Mouse (Mus musculus): Measurements from ENCODE around the gene Rpl35. TPM values are rescaled to one million over a fixed set of nuclear protein-coding genes. Genes with fewer than 3 reads are reported as not detected.

Gene Rpl35
- polyA plus RNA-seq, 2 experiments: 465 to 714 TPM

DNA sequence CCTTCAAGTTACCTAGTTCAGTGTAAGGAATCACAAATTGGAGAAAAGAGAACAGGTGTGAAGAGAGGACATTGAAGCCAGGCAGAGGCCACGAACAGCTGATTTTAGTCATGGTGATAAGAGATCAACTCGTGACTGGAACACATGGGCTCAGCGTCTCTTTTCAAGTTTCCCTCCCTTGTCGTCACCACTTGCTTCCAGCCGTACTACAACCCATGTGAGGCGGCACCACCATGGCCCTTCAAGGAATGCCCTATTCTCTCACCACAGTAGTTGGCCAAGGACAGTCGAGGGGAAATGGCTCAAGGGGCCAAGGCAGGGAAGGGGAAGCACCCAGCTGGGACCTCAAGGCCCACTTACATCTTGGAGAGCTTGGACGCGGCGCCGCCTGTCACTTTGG is 1.1 kb downstream of the Rpl35 start:
- WGBS (ENCODE audit: insufficient replicate concordance): under 1% methylated on average over 11 of the region's 11 CpGs
- no peaks in the 10 kb centered on the region for H3K27me3 ChIP-seq (ENCODE audit: control insufficient read depth, insufficient read depth, low read length)
- peaks cover 35% of the 10 kb centered on the region for H3K36me3 ChIP-seq (replicated peaks; ENCODE audit: control insufficient read depth, insufficient read depth, low read depth)
- DNase-seq (ENCODE audit: low read depth in 3 of 3, low spot score in 3 of 3) (peak in 2 of 3 experiments; percentile 46 to 49), ATAC-seq (ENCODE audit: insufficient read depth) (no peak)
- H3K9ac ChIP-seq (replicated peaks): peak overlapping the region; percentile 87
- no peaks in the 10 kb centered on the region for H3K9me3 ChIP-seq (ENCODE audit: control insufficient read depth, low read length)
- TF ChIP-seq CTCF (IDR thresholded peaks at IDR 0.05; ENCODE audit: low read depth) (no peak), EP300 (IDR thresholded peaks at IDR 0.05; ENCODE audit: low read depth) (no peak)
- peak overlapping the region; percentile 91 to 95 for H3K4me3 ChIP-seq (ENCODE audit: insufficient read depth in 1 of 2, low read depth in 2 of 2, low read length in 2 of 2)
- H3K27ac ChIP-seq: peak overlapping the region; percentile 55
- H3K4me2 ChIP-seq (ENCODE audit: low read depth): peak overlapping the region; percentile 98
- H3K4me1 ChIP-seq (replicated peaks; ENCODE audit: control insufficient read depth in 2 of 2, insufficient read depth in 2 of 2, low read length in 1 of 2): peaks cover 29 to 44% of the 10 kb centered on the region in 2 experiments

DNA sequence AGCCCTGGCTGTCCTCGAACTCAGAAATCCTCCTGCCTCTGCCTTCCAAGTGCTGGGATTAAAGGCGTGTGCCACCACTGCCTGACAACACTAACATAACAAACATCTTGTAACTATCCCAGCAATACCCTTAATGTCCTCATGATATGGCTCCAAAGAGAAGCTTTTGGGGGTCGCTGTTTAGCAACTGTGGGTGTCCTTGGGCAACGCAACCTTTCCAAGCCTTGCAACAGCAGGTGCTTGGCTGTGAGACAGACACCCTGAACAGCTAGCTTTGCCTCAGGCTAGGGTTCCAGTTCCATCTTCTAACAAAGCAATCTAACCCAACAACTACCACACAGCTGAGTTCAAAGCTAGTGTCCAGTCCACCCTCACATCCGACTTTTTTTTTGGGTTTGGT is 1.9 kb downstream of the Rpl35 start:
- Histone ChIP-seq H3K36me3 (replicated peaks; ENCODE audit: control insufficient read depth, insufficient read depth, low read depth) (peaks cover 35% of the 10 kb centered on the region), H3K27me3 (ENCODE audit: control insufficient read depth, insufficient read depth, low read length) (no peaks in the 10 kb centered on the region), H3K4me3 (ENCODE audit: insufficient read depth in 1 of 2, low read depth in 2 of 2, low read length in 2 of 2) (peak overlapping the region; percentile 91 to 95), H3K4me2 (ENCODE audit: low read depth) (peak overlapping the region; percentile 98), H3K9ac (replicated peaks) (peak overlapping the region; percentile 87), H3K4me1 (replicated peaks; ENCODE audit: control insufficient read depth in 2 of 2, insufficient read depth in 2 of 2, low read length in 1 of 2) (peaks cover 23 to 37% of the 10 kb centered on the region in 2 experiments), H3K9me3 (ENCODE audit: control insufficient read depth, low read length) (no peaks in the 10 kb centered on the region), H3K27ac (peak overlapping the region; percentile 42)
- ATAC-seq (ENCODE audit: insufficient read depth) (no peak), DNase-seq (ENCODE audit: low read depth in 3 of 3, low spot score in 3 of 3) (no peak)
- 24% methylated on average over 5 of the region's 5 CpGs for WGBS (ENCODE audit: insufficient replicate concordance)
- TF ChIP-seq EP300 (IDR thresholded peaks at IDR 0.05; ENCODE audit: low read depth): no peak
- TF ChIP-seq CTCF (IDR thresholded peaks at IDR 0.05; ENCODE audit: low read depth): no peak

DNA sequence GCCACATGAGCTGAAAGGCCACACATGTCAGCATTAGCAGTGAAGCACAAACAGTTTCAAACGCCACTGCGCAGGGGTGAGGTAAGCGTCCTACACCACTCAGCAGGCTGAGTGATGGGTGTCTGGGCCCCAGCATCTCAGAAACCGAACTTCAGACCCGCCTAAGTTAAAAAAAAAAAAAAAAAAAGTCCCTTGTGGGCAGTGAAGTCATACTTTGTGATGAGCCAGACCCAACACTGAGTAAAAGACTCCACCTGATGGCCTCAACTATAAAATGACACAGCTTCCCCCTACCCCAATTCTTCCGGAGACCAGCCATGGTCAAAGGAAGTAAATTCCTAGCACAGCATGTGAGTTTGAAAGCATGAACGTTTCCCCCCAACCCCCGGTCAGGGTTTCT is 2.3 kb downstream of the Rpl35 start:
- Histone ChIP-seq H3K9me3 (ENCODE audit: control insufficient read depth, low read length) (no peaks in the 10 kb centered on the region), H3K4me2 (ENCODE audit: low read depth) (peak overlapping the region; percentile 98), H3K27ac (peak overlapping the region; percentile 42), H3K36me3 (replicated peaks; ENCODE audit: control insufficient read depth, insufficient read depth, low read depth) (peaks cover 35% of the 10 kb centered on the region), H3K9ac (replicated peaks) (peak overlapping the region; percentile 87), H3K4me1 (replicated peaks; ENCODE audit: control insufficient read depth in 2 of 2, insufficient read depth in 2 of 2, low read length in 1 of 2) (peaks cover 23 to 37% of the 10 kb centered on the region in 2 experiments), H3K4me3 (ENCODE audit: insufficient read depth in 1 of 2, low read depth in 2 of 2, low read length in 2 of 2) (peak overlapping the region; percentile 91 to 95), H3K27me3 (ENCODE audit: control insufficient read depth, insufficient read depth, low read length) (no peaks in the 10 kb centered on the region)
- 16% methylated on average over 8 of the region's 8 CpGs for WGBS (ENCODE audit: insufficient replicate concordance)
- no peak for DNase-seq (ENCODE audit: low read depth in 3 of 3, low spot score in 3 of 3)
- TF ChIP-seq CTCF (IDR thresholded peaks at IDR 0.05; ENCODE audit: low read depth) (no peak), EP300 (IDR thresholded peaks at IDR 0.05; ENCODE audit: low read depth) (no peak)
- no peak for ATAC-seq (ENCODE audit: insufficient read depth)

DNA sequence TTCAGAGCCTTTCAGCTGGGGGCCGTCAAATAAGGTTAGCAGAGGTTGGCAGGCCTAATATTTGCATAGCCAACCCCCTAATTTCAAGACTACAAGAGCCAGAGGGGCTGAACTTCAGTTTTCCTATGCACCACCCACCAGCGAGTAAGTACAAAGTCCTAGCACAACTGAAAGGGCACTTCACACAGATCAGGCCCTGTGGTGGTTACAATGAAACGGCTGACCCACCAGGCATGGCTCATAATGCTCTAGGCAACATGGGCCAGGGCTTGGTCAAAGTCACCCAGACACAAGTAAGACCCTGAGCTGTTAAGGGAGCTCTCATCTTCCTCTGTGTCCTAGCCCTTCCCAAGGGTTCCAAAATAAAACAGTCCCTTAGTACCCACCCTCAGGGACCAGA is 3.6 kb downstream of the Rpl35 start:
- Histone ChIP-seq H3K4me2 (ENCODE audit: low read depth) (peak overlapping the region; percentile 98), H3K4me1 (replicated peaks; ENCODE audit: control insufficient read depth in 2 of 2, insufficient read depth in 2 of 2, low read length in 1 of 2) (peaks cover 22 to 39% of the 10 kb centered on the region in 2 experiments), H3K9ac (replicated peaks) (no peak overlapping the region), H3K9me3 (ENCODE audit: control insufficient read depth, low read length) (no peaks in the 10 kb centered on the region), H3K36me3 (replicated peaks; ENCODE audit: control insufficient read depth, insufficient read depth, low read depth) (peaks cover 35% of the 10 kb centered on the region), H3K27ac (peak overlapping the region; percentile 3), H3K27me3 (ENCODE audit: control insufficient read depth, insufficient read depth, low read length) (no peaks in the 10 kb centered on the region), H3K4me3 (ENCODE audit: insufficient read depth in 1 of 2, low read depth in 2 of 2, low read length in 2 of 2) (no peak overlapping the region)
- DNase-seq (ENCODE audit: low read depth in 3 of 3, low spot score in 3 of 3) (no peak), ATAC-seq (ENCODE audit: insufficient read depth) (no peak)
- no peak for TF ChIP-seq CTCF (IDR thresholded peaks at IDR 0.05; ENCODE audit: low read depth)
- TF ChIP-seq EP300 (IDR thresholded peaks at IDR 0.05; ENCODE audit: low read depth): no peak
- WGBS (ENCODE audit: insufficient replicate concordance): 54% methylated on average over 3 of the region's 3 CpGs

DNA sequence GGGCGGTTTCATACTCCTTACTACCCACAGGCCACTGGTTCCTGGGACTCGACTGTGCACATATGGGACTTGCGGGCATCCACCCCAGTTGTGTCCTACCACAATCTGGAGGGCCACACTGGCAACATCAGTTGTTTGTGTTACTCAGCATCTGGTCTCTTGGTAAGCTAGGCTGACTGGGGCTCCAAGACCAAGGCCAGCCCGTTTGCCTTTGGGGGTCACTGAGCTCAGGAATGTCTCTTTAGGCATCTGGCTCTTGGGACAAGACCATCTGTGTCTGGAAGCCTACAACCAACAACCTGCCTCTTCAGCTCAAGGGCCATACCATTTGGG is 4.9 kb downstream of the Rpl35 start:
- Histone ChIP-seq H3K9me3 (ENCODE audit: control insufficient read depth, low read length) (no peaks in the 10 kb centered on the region), H3K36me3 (replicated peaks; ENCODE audit: control insufficient read depth, insufficient read depth, low read depth) (peaks cover 35% of the 10 kb centered on the region), H3K4me1 (replicated peaks; ENCODE audit: control insufficient read depth in 2 of 2, insufficient read depth in 2 of 2, low read length in 1 of 2) (peaks cover 13 to 29% of the 10 kb centered on the region in 2 experiments), H3K9ac (replicated peaks) (no peak overlapping the region), H3K27ac (no peak overlapping the region), H3K4me3 (ENCODE audit: insufficient read depth in 1 of 2, low read depth in 2 of 2, low read length in 2 of 2) (no peak overlapping the region), H3K4me2 (ENCODE audit: low read depth) (no peak overlapping the region), H3K27me3 (ENCODE audit: control insufficient read depth, insufficient read depth, low read length) (no peaks in the 10 kb centered on the region)
- no peak for TF ChIP-seq EP300 (IDR thresholded peaks at IDR 0.05; ENCODE audit: low read depth)
- no peak for TF ChIP-seq CTCF (IDR thresholded peaks at IDR 0.05; ENCODE audit: low read depth)
- 71% methylated on average over 4 of the region's 4 CpGs for WGBS (ENCODE audit: insufficient replicate concordance)
- DNase-seq (ENCODE audit: low read depth in 3 of 3, low spot score in 3 of 3) (no peak), ATAC-seq (ENCODE audit: insufficient read depth) (no peak)

All from liver, embryonic 14.5 days (tissue).